Mouse (Mus musculus): Measurements from ENCODE around the gene Gnai1. TPM values are rescaled to one million over a fixed set of nuclear protein-coding genes. Genes with fewer than 3 reads are reported as not detected.
"Not testable (repeated sequence)": the region's sequence is repeated elsewhere in the genome, so short reads cannot be mapped to it uniquely, and the experiment has no call there.

The Gnai1 gene
- polyA plus RNA-seq (2015; fragmentation: Nextera tagmentation; extraction: Ambion mirVana) = 24.7 and 26.9 TPM in 2 replicates

GRCm38 (mm10) chr5:18360281-18360819, at the start of gene Gnai1:
Gnai1 (minus strand) TSS chr5:18360355.
- 2% methylated on average over 36 of the region's 76 CpGs for WGBS
- H3K4me3 ChIP-seq (replicated peaks) = peak within 1 kb of the TSS; percentile 77
- peak within 1 kb of the TSS; percentile 36; the same call in 1 of the 2 replicates for H3K27ac ChIP-seq
- peak within 1 kb of the TSS; percentile 70 for H3K9ac ChIP-seq
- 0 out of 2 replicates have a peak, but pooled peaks cover 3% of the 10 kb centered on the region for H3K4me1 ChIP-seq (replicated peaks)
- no peaks in the 10 kb centered on the region for H3K36me3 ChIP-seq
- H3K9me3 ChIP-seq = no peaks in the 10 kb centered on the region
- ATAC-seq = peak; percentile 98
- peak within 1 kb of the TSS; percentile 91 for H3K4me2 ChIP-seq (replicated peaks)
- H3K27me3 ChIP-seq (replicated peaks) = no peaks in the 10 kb centered on the region

GRCm38 (mm10) chr5:18367864-18368263, 7.7 kb upstream of the Gnai1 start:
- 8% methylated on average over 2 of the region's 2 CpGs for WGBS
- Histone ChIP-seq H3K27me3 (replicated peaks) (no peaks in the 10 kb centered on the region), H3K36me3 (no peaks in the 10 kb centered on the region), H3K4me2 (replicated peaks) (no peak overlapping the region), H3K4me1 (replicated peaks) (no peaks in the 10 kb centered on the region), H3K4me3 (replicated peaks) (no peak overlapping the region), H3K9me3 (no peaks in the 10 kb centered on the region), H3K9ac (no peak overlapping the region), H3K27ac (no peak overlapping the region)
- ATAC-seq = no peak

GRCm38 (mm10) chr5:18365460-18365859, 5.3 kb upstream of the Gnai1 start:
- 95% methylated on average over 3 of the region's 3 CpGs for WGBS
- no peak overlapping the region for H3K9ac ChIP-seq
- H3K36me3 ChIP-seq = no peaks in the 10 kb centered on the region

GRCm38 (mm10) chr5:18360956-18361355, 801 bp upstream of the Gnai1 start:
- H3K27me3 ChIP-seq (replicated peaks) = no peaks in the 10 kb centered on the region
- no peak for ATAC-seq
- H3K9me3 ChIP-seq = no peaks in the 10 kb centered on the region
- H3K4me2 ChIP-seq (replicated peaks) = peak overlapping the region; percentile 91
- WGBS = 36% methylated on average over 6 of the region's 6 CpGs
- H3K9ac ChIP-seq = peak overlapping the region; percentile 70; the same call in 1 of the 2 replicates
- peak overlapping the region; percentile 77 for H3K4me3 ChIP-seq (replicated peaks)
- no peaks in the 10 kb centered on the region for H3K36me3 ChIP-seq
- H3K27ac ChIP-seq = peak overlapping the region; percentile 22; the same call in 1 of the 2 replicates
- 0 out of 2 replicates have a peak, but pooled peaks cover 3% of the 10 kb centered on the region for H3K4me1 ChIP-seq (replicated peaks)

More at GRCm38 (mm10) chr5:18365460-18365859, 5.3 kb upstream of the Gnai1 start:
- Histone ChIP-seq H3K9me3 (no peaks in the 10 kb centered on the region), H3K27ac (no peak overlapping the region), H3K4me3 (replicated peaks) (no peak overlapping the region), H3K27me3 (replicated peaks) (no peaks in the 10 kb centered on the region), H3K4me2 (replicated peaks) (no peak overlapping the region), H3K4me1 (replicated peaks) (0 out of 2 replicates have a peak, but pooled peaks cover 3% of the 10 kb centered on the region)
- ATAC-seq = no peak

- Histone ChIP-seq H3K27ac (peak overlapping the region; percentile 36; the same call in 1 of the 2 replicates), H3K4me2 (replicated peaks) (peak overlapping the region; percentile 91), H3K27me3 (replicated peaks) (no peaks in the 10 kb centered on the region), H3K36me3 (no peaks in the 10 kb centered on the region), H3K4me1 (replicated peaks) (0 out of 2 replicates have a peak, but pooled peaks cover 3% of the 10 kb centered on the region), H3K9me3 (no peaks in the 10 kb centered on the region), H3K4me3 (replicated peaks) (peak overlapping the region; percentile 77), H3K9ac (peak overlapping the region; percentile 70)
- under 1% methylated on average over 76 of the region's 76 CpGs for WGBS
- peak; percentile 86 for ATAC-seq
Observed at GRCm38 (mm10) chr5:18359376-18360280, 527 bp downstream of the Gnai1 start.

- H3K9ac ChIP-seq = no peak overlapping the region
- H3K36me3 ChIP-seq = no peaks in the 10 kb centered on the region
- H3K4me3 ChIP-seq (replicated peaks) = peak overlapping the region; percentile 77
- ATAC-seq = no peak
- no peaks in the 10 kb centered on the region for H3K27me3 ChIP-seq (replicated peaks)
- H3K9me3 ChIP-seq = no peaks in the 10 kb centered on the region
- H3K4me1 ChIP-seq (replicated peaks) = 0 out of 2 replicates have a peak, but pooled peaks cover 3% of the 10 kb centered on the region
- 32% methylated on average over 6 of the region's 6 CpGs for WGBS
- peak overlapping the region; percentile 91 for H3K4me2 ChIP-seq (replicated peaks)
- H3K27ac ChIP-seq = no peak overlapping the region
Observed at GRCm38 (mm10) chr5:18358778-18359177, 1.4 kb downstream of the Gnai1 start.

- H3K4me1 ChIP-seq (replicated peaks) = 0 out of 2 replicates have a peak, but pooled peaks cover 3% of the 10 kb centered on the region
- H3K36me3 ChIP-seq = no peaks in the 10 kb centered on the region
- no peaks in the 10 kb centered on the region for H3K27me3 ChIP-seq (replicated peaks)
- no peak overlapping the region for H3K9ac ChIP-seq
- no peaks in the 10 kb centered on the region for H3K9me3 ChIP-seq
- H3K4me3 ChIP-seq (replicated peaks) = no peak overlapping the region
- WGBS = 16% methylated on average over 3 of the region's 3 CpGs
- peak overlapping the region; percentile 91; the same call in 1 of the 2 replicates for H3K4me2 ChIP-seq (replicated peaks)
- no peak overlapping the region for H3K27ac ChIP-seq
- no peak for ATAC-seq
Observed at GRCm38 (mm10) chr5:18358191-18358590, 2.0 kb downstream of the Gnai1 start.

- Histone ChIP-seq H3K9ac (no peak overlapping the region), H3K4me2 (replicated peaks) (no peak overlapping the region), H3K27ac (no peak overlapping the region), H3K4me1 (replicated peaks) (no peaks in the 10 kb centered on the region), H3K27me3 (replicated peaks) (no peaks in the 10 kb centered on the region), H3K36me3 (no peaks in the 10 kb centered on the region), H3K4me3 (replicated peaks) (no peak overlapping the region), H3K9me3 (no peaks in the 10 kb centered on the region)
- no peak for ATAC-seq
- 91% methylated on average over 3 of the region's 3 CpGs for WGBS
Observed at GRCm38 (mm10) chr5:18347297-18347696, 12.9 kb downstream of the Gnai1 start.

GRCm38 (mm10) chr5:18343455-18344142, 16.6 kb downstream of the Gnai1 start:
- Histone ChIP-seq H3K4me2 (replicated peaks) (no peak overlapping the region), H3K27ac (no peak overlapping the region), H3K9ac (no peak overlapping the region), H3K9me3 (no peaks in the 10 kb centered on the region), H3K4me3 (replicated peaks) (no peak overlapping the region), H3K4me1 (replicated peaks) (no peaks in the 10 kb centered on the region), H3K36me3 (no peaks in the 10 kb centered on the region), H3K27me3 (replicated peaks) (no peaks in the 10 kb centered on the region)
- ATAC-seq = peak; percentile 79
- WGBS = 74% methylated on average over 4 of the region's 4 CpGs

- Histone ChIP-seq H3K9ac (no peak overlapping the region), H3K4me3 (replicated peaks) (no peak overlapping the region), H3K9me3 (no peaks in the 10 kb centered on the region), H3K4me1 (replicated peaks) (no peaks in the 10 kb centered on the region), H3K27ac (no peak overlapping the region), H3K36me3 (no peaks in the 10 kb centered on the region), H3K4me2 (replicated peaks) (no peak overlapping the region), H3K27me3 (replicated peaks) (no peaks in the 10 kb centered on the region)
- ATAC-seq = peak; percentile 62
- WGBS = 64% methylated on average over 4 of the region's 4 CpGs
Observed at GRCm38 (mm10) chr5:18342765-18343454, 17.2 kb downstream of the Gnai1 start.

GRCm38 (mm10) chr5:18341876-18342275, 18.3 kb downstream of the Gnai1 start:
- not testable (repeated sequence) for H3K4me3 ChIP-seq (replicated peaks); H3K4me2 ChIP-seq (replicated peaks); H3K9me3 ChIP-seq; H3K9ac ChIP-seq; ATAC-seq; H3K4me1 ChIP-seq (replicated peaks); H3K27me3 ChIP-seq (replicated peaks); H3K36me3 ChIP-seq; H3K27ac ChIP-seq
- WGBS = 100% methylated on average over 1 of the region's 1 CpGs

Measured in intestine, embryonic 15.5 days (tissue).